Mouse (Mus musculus) MEL (cell line): Measurements from ENCODE around the gene Sult1c1. TPM values are rescaled to one million over a fixed set of nuclear protein-coding genes. Genes with fewer than 3 reads are reported as not detected.

Experiments
- DNase-seq: peaks from one replicate; pipeline ENCODE4 v3.0.0; 2011; ENCODE audit warnings: low read depth, low spot score
- H3K27ac ChIP-seq: 2 replicates; pipeline ENCODE4 v1.5.1; 2012; ENCODE audit warnings: low read depth, mild to moderate bottlenecking, control low read depth, low read length, moderate library complexity; ENCODE audit not compliant: control insufficient read depth
- H3K27me3 ChIP-seq, 2 experiments: fragments of 150-350 bp in 1 of 2; sonication (generic) in 1 of 2; 2 replicates each; pipeline ENCODE4 v1.6.1; 2012; ENCODE audit warnings: low read length in 2 of 2, mild to moderate bottlenecking in 2 of 2, improper control_type of control experiment in 1 of 2, moderate library complexity in 1 of 2; ENCODE audit not compliant: insufficient read depth in 2 of 2, control insufficient read depth in 1 of 2
- H3K36me3 ChIP-seq, 2 experiments: 2 replicates each; pipeline ENCODE4 v1.6.1; 2012 to 2014; ENCODE audit warnings: low read length in 2 of 2, improper control_type of control experiment in 1 of 2, inconsistent platforms in 1 of 2, mild to moderate bottlenecking in 1 of 2; ENCODE audit not compliant: insufficient read depth in 2 of 2, control insufficient read depth in 1 of 2
- H3K4me1 ChIP-seq, 2 experiments: fragments of 150-350 bp in 1 of 2; sonication (generic) in 1 of 2; 2 replicates each; pipeline ENCODE4 v1.6.1; 2012; ENCODE audit warnings: low read length in 2 of 2, improper control_type of control experiment in 1 of 2, mild to moderate bottlenecking in 1 of 2; ENCODE audit not compliant: insufficient read depth in 2 of 2, control insufficient read depth in 1 of 2
- H3K4me3 ChIP-seq, 2 experiments: fragments of 150-350 bp in 1 of 2; sonication (generic) in 1 of 2; 2 replicates each; pipeline ENCODE4 v1.5.1; 2012; ENCODE audit warnings: low read depth in 2 of 2, low read length in 2 of 2, mild to moderate bottlenecking in 2 of 2, moderate library complexity in 2 of 2, control low read depth in 1 of 2, improper control_type of control experiment in 1 of 2; ENCODE audit not compliant: control insufficient read depth in 1 of 2, insufficient read depth in 1 of 2
- H3K79me2 ChIP-seq: 2 replicates; pipeline ENCODE4 v1.6.1; 2012; ENCODE audit warnings: mild to moderate bottlenecking, low read length, moderate library complexity; ENCODE audit not compliant: control insufficient read depth, poor library complexity, insufficient read depth
- H3K9ac ChIP-seq: 2 replicates; pipeline ENCODE4 v1.6.1; 2012; ENCODE audit warnings: low read depth, mild to moderate bottlenecking, control low read depth, low read length, moderate library complexity; ENCODE audit not compliant: control insufficient read depth, poor library complexity, severe bottlenecking
- H3K9me3 ChIP-seq: fragments of 150-350 bp; sonication (generic); replicated peaks from 2 replicates; pipeline ENCODE4 v1.6.1; 2012; ENCODE audit warnings: mild to moderate bottlenecking, low read length, improper control_type of control experiment, moderate library complexity; ENCODE audit not compliant: insufficient read depth
- CHD2 ChIP-seq: IDR thresholded peaks from 2 replicates; pipeline ENCODE4 v1.6.1; 2011; ENCODE audit warnings: low read length, improper control_type of control experiment
- E2F4 ChIP-seq: IDR thresholded peaks from 2 replicates; pipeline ENCODE4 v1.6.1; 2011; ENCODE audit warnings: low read depth, low read length, improper control_type of control experiment, borderline replicate concordance
- ELF1 ChIP-seq: IDR thresholded peaks from 2 replicates; pipeline ENCODE4 v1.6.1; 2014; ENCODE audit warnings: low read depth, mild to moderate bottlenecking, inconsistent platforms, low read length, improper control_type of control experiment, moderate library complexity
- EP300 ChIP-seq, 2 experiments: IDR thresholded peaks; 2 replicates each; pipeline ENCODE4 v1.6.1; 2011; ENCODE audit warnings: improper control_type of control experiment in 2 of 2, low read length in 2 of 2, low read depth in 1 of 2, mild to moderate bottlenecking in 1 of 2
- ETS1 ChIP-seq: IDR thresholded peaks from 2 replicates; pipeline ENCODE4 v1.6.1; 2012; ENCODE audit warnings: low read depth, mild to moderate bottlenecking, inconsistent platforms, low read length, improper control_type of control experiment, moderate library complexity
- GABPA ChIP-seq: IDR thresholded peaks from 2 replicates; pipeline ENCODE4 v1.6.1; 2012; ENCODE audit warnings: low read depth, mild to moderate bottlenecking, inconsistent platforms, low read length, improper control_type of control experiment, moderate library complexity
- GATA1 ChIP-seq: IDR thresholded peaks from 2 replicates; pipeline ENCODE4 v1.6.1; 2011; ENCODE audit warnings: low read depth, low read length, improper control_type of control experiment
- HCFC1 ChIP-seq: IDR thresholded peaks from 2 replicates; pipeline ENCODE4 v1.6.1; 2012; ENCODE audit warnings: low read depth, mild to moderate bottlenecking, inconsistent platforms, low read length, improper control_type of control experiment, moderate library complexity
- JUND ChIP-seq: IDR thresholded peaks from 2 replicates; pipeline ENCODE4 v1.6.1; 2011; ENCODE audit warnings: low read depth, mild to moderate bottlenecking, improper control_type of control experiment, low read length
- KAT2A ChIP-seq: conservative IDR thresholded peaks from 2 replicates; pipeline ENCODE4 v1.6.1; 2012; ENCODE audit warnings: low read depth, low read length, improper control_type of control experiment, inconsistent platforms
- MAX ChIP-seq: IDR thresholded peaks from 2 replicates; pipeline ENCODE4 v1.6.1; 2011; ENCODE audit warnings: low read length, improper control_type of control experiment
- MAZ ChIP-seq: IDR thresholded peaks from 2 replicates; pipeline ENCODE4 v1.6.1; 2012; ENCODE audit warnings: low read depth, mild to moderate bottlenecking, inconsistent platforms, low read length, improper control_type of control experiment
- MEF2A ChIP-seq: IDR thresholded peaks from 2 replicates; pipeline ENCODE4 v1.6.1; 2014; ENCODE audit warnings: low read depth, mild to moderate bottlenecking, inconsistent platforms, low read length, improper control_type of control experiment; ENCODE audit not compliant: poor library complexity, insufficient replicate concordance, severe bottlenecking; ENCODE audit errors: extremely low read depth
- MXI1 ChIP-seq: IDR thresholded peaks from 2 replicates; pipeline ENCODE4 v1.6.1; 2011; ENCODE audit warnings: mild to moderate bottlenecking, low read depth, low read length, improper control_type of control experiment
- MYC ChIP-seq: IDR thresholded peaks from 2 replicates; pipeline ENCODE4 v1.6.1; 2011; ENCODE audit warnings: low read depth, mild to moderate bottlenecking, low read length, improper control_type of control experiment, moderate library complexity
- NRF1 ChIP-seq: IDR thresholded peaks from 2 replicates; pipeline ENCODE4 v1.6.1; 2014; ENCODE audit warnings: low read depth, mild to moderate bottlenecking, inconsistent platforms, low read length, improper control_type of control experiment, moderate library complexity; ENCODE audit not compliant: poor library complexity, insufficient read depth, severe bottlenecking
- POLR2A ChIP-seq, 2 experiments: IDR thresholded peaks; 2 replicates each; pipeline ENCODE4 v1.6.1; 2011 to 2012; ENCODE audit warnings: low read length in 2 of 2, mild to moderate bottlenecking in 2 of 2, control low read depth in 1 of 2, improper control_type of control experiment in 1 of 2, low read depth in 1 of 2, moderate library complexity in 1 of 2; ENCODE audit not compliant: control insufficient read depth in 1 of 2, insufficient read depth in 1 of 2, poor library complexity in 1 of 2
- POLR2AphosphoS2 ChIP-seq: IDR thresholded peaks from 2 replicates; pipeline ENCODE4 v1.6.1; 2011; ENCODE audit warnings: low read length, improper control_type of control experiment
- RAD21 ChIP-seq: IDR thresholded peaks from 2 replicates; pipeline ENCODE4 v1.6.1; 2011; ENCODE audit warnings: mild to moderate bottlenecking, low read depth, low read length, improper control_type of control experiment
- SMC3 ChIP-seq: IDR thresholded peaks from 2 replicates; pipeline ENCODE4 v1.6.1; 2011; ENCODE audit warnings: low read depth, low read length, improper control_type of control experiment
- TAL1 ChIP-seq: IDR thresholded peaks from 2 replicates; pipeline ENCODE4 v1.6.1; 2012; ENCODE audit warnings: mild to moderate bottlenecking, inconsistent platforms, low read length, moderate library complexity, mixed read lengths
- TBP ChIP-seq: IDR thresholded peaks from 2 replicates; pipeline ENCODE4 v1.8.0; 2011; ENCODE audit warnings: low read depth, low read length, improper control_type of control experiment
- UBTF ChIP-seq: IDR thresholded peaks from 2 replicates; pipeline ENCODE4 v1.6.1; 2012; ENCODE audit warnings: low read depth, mild to moderate bottlenecking, inconsistent platforms, low read length, improper control_type of control experiment, moderate library complexity, borderline replicate concordance; ENCODE audit not compliant: insufficient read depth
- USF2 ChIP-seq, 2 experiments: IDR thresholded peaks; 2 replicates each; pipeline ENCODE4 v1.6.1; 2011 to 2012; ENCODE audit warnings: improper control_type of control experiment in 2 of 2, low read length in 2 of 2, borderline replicate concordance in 1 of 2, inconsistent platforms in 1 of 2, low read depth in 1 of 2, mild to moderate bottlenecking in 1 of 2; ENCODE audit not compliant: insufficient read depth in 1 of 2
- ZKSCAN1 ChIP-seq: IDR thresholded peaks from 2 replicates; pipeline ENCODE4 v1.6.1; 2012; ENCODE audit warnings: low read depth, mild to moderate bottlenecking, inconsistent platforms, low read length, improper control_type of control experiment, moderate library complexity
- ZMIZ1 ChIP-seq: IDR thresholded peaks from 2 replicates; pipeline ENCODE4 v1.6.1; 2012; ENCODE audit warnings: low read depth, mild to moderate bottlenecking, inconsistent platforms, low read length, improper control_type of control experiment, moderate library complexity
- ZNF384 ChIP-seq: IDR thresholded peaks from 2 replicates; pipeline ENCODE4 v1.6.1; 2012; ENCODE audit warnings: low read depth, mild to moderate bottlenecking, inconsistent platforms, low read length, improper control_type of control experiment
- polyA plus RNA-seq, 2 experiments: library from polyadenylated mRNA; stranded (reverse) in 1 of 2; unstranded in 1 of 2; fragments of >175 nt in 1 of 2; fragments of >200 nt in 1 of 2; gene quantifications; 2 replicates each; pipeline versions ENCODE4 v1.2.1 to v1.2.4; 2012; ENCODE audit warnings: low replicate concordance in 2 of 2, low read depth in 1 of 2; ENCODE audit not compliant: insufficient read length in 2 of 2, insufficient read depth in 1 of 2, missing spikeins in 1 of 2
- total RNA-seq: library from RNA; depleted of rRNA; stranded (reverse); fragments of 300-350 nt; gene quantifications from 2 replicates; pipeline ENCODE4 v1.2.3, GENCODE M21; 2012

Sult1c1 gene
- total and polyA plus RNA-seq, 3 experiments, result not detected

DNA sequence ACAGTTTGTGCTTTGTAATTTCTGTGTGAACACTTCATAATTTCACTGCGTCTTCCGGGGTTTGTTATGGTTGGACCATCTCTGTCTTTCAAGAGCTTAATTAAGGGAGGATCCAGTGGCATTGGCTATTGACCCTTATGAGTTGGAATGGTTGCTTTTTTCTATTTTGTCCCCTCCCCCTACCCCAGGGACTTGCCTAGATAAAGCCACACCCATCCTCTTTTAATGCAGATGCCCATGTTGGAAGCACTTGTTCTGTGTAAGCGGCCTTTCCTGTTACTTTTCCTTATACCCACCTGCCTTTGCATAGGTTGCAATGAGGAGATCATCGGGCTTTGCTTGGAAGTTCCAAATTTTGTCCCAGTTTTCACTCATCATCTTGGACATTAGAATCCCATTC lies 16.9 kb downstream of the Sult1c1 start:
- Histone ChIP-seq H3K9me3 (no peaks in the 10 kb centered on the region), H3K4me3 (no peak overlapping the region), H3K36me3 (no peaks in the 10 kb centered on the region), H3K4me1 (no peaks in the 10 kb centered on the region), H3K79me2 (no peaks in the 10 kb centered on the region), H3K27ac (no peak overlapping the region), H3K27me3 (no peaks in the 10 kb centered on the region), H3K9ac (no peak overlapping the region)
- TF ChIP-seq ETS1, result no peak
- TF ChIP-seq USF2 (IDR thresholded peaks at IDR 0.05; ENCODE audit: borderline replicate concordance in 1 of 2, insufficient read depth in 1 of 2, low read depth in 1 of 2, low read length in 2 of 2), result no peak
- TF ChIP-seq TAL1, result no peak
- no peak for TF ChIP-seq KAT2A
- TF ChIP-seq UBTF, result no peak
- no peak for TF ChIP-seq ZMIZ1
- no peak for TF ChIP-seq E2F4
- TF ChIP-seq MEF2A, result no peak
- no peak for TF ChIP-seq MXI1
- TF ChIP-seq TBP, result no peak
- no peak for TF ChIP-seq HCFC1
- no peak for TF ChIP-seq MYC
- TF ChIP-seq GABPA, result no peak
- no peak for TF ChIP-seq CHD2
- TF ChIP-seq MAX, result no peak
- TF ChIP-seq NRF1, result no peak
- TF ChIP-seq EP300 (IDR thresholded peaks at IDR 0.05; ENCODE audit: low read depth in 1 of 2, low read length in 2 of 2), result no peak
- no peak for TF ChIP-seq POLR2AphosphoS2
- DNase-seq, result no peak

- no peak for TF ChIP-seq RAD21
- no peak for TF ChIP-seq SMC3
- no peak for TF ChIP-seq GABPA
- no peak for TF ChIP-seq ZKSCAN1
- no peak for TF ChIP-seq POLR2A (IDR thresholded peaks at IDR 0.05; ENCODE audit: control insufficient read depth in 1 of 2, insufficient read depth in 1 of 2, low read depth in 1 of 2, low read length in 2 of 2, poor library complexity in 1 of 2)
- no peak for TF ChIP-seq MAZ
- no peak for TF ChIP-seq MYC
- TF ChIP-seq USF2 (IDR thresholded peaks at IDR 0.05; ENCODE audit: borderline replicate concordance in 1 of 2, insufficient read depth in 1 of 2, low read depth in 1 of 2, low read length in 2 of 2), result no peak
- no peak for TF ChIP-seq POLR2AphosphoS2
- TF ChIP-seq E2F4, result no peak
- TF ChIP-seq ELF1, result no peak
- no peak for TF ChIP-seq EP300 (IDR thresholded peaks at IDR 0.05; ENCODE audit: low read depth in 1 of 2, low read length in 2 of 2)
- no peak for TF ChIP-seq GATA1
- TF ChIP-seq ZNF384, result no peak
- TF ChIP-seq JUND, result no peak
- TF ChIP-seq, all 39 proteins: peak for 0
- no peak overlapping the region for H3K9ac ChIP-seq
- no peaks in the 10 kb centered on the region for H3K36me3 ChIP-seq
- no peak overlapping the region for H3K4me3 ChIP-seq
- no peaks in the 10 kb centered on the region for H3K27me3 ChIP-seq
- no peaks in the 10 kb centered on the region for H3K4me1 ChIP-seq
- no peaks in the 10 kb centered on the region for H3K9me3 ChIP-seq
- no peak for DNase-seq
- H3K27ac ChIP-seq, result no peak overlapping the region
- no peaks in the 10 kb centered on the region for H3K79me2 ChIP-seq
These were observed 48.8 kb downstream of the Sult1c1 start for GRCm38 (mm10) chr17:53941569-53942162.
